Mouse (Mus musculus) myocyte (in vitro differentiated cells): Measurements from ENCODE around the gene Nomo1. TPM values are rescaled to one million over a fixed set of nuclear protein-coding genes. Genes with fewer than 3 reads are reported as not detected.

Experiments
- polyA plus RNA-seq: library from polyadenylated mRNA; unstranded; fragments of >200 nt; fragmentation: generic; extraction: Trizol; gene quantifications from one replicate; pipeline ENCODE4 v1.2.1, GENCODE M21; 2012; ENCODE audit warnings: missing spikeins

The Nomo1 gene
- polyA plus RNA-seq, 1 experiment: 79.2 TPM

Other genes with a start within 250 kb of the Nomo1 start
- gene Lmtk3, start 250.0 kb upstream of the Nomo1 start, polyA plus RNA-seq: 0.11 TPM
- gene Sult2b1, start 249.0 kb upstream of the Nomo1 start, polyA plus RNA-seq: 0.47 TPM
- gene Cyth2, start 219.1 kb upstream of the Nomo1 start, polyA plus RNA-seq: 145 TPM
- gene Kcnj14, start 208.9 kb upstream of the Nomo1 start, polyA plus RNA-seq: 0.05 TPM
- 36.2 TPM for gene Grwd1, start 202.8 kb upstream of the Nomo1 start, polyA plus RNA-seq
- gene Kdelr1, start 160.9 kb upstream of the Nomo1 start, polyA plus RNA-seq: 132 TPM
- gene Grin2d, start 155.3 kb upstream of the Nomo1 start, polyA plus RNA-seq: 0.65 TPM
- gene Syngr4, start 137.0 kb upstream of the Nomo1 start, polyA plus RNA-seq: 0.23 TPM
- gene Tmem143, start 136.8 kb upstream of the Nomo1 start, polyA plus RNA-seq: 26.9 TPM
- 409 TPM for gene Emp3, start 112.3 kb upstream of the Nomo1 start, polyA plus RNA-seq
- 1.0 TPM for gene Ccdc114, start 109.6 kb upstream of the Nomo1 start, polyA plus RNA-seq
- not detected for gene Abcc6, start 3.4 kb upstream of the Nomo1 start, polyA plus RNA-seq
- gene Kcnj11, start 67.1 kb downstream of the Nomo1 start, polyA plus RNA-seq: 0.46 TPM
- 0.34 TPM for gene Abcc8, start 146.3 kb downstream of the Nomo1 start, polyA plus RNA-seq
- not detected for gene Ush1c, start 204.8 kb downstream of the Nomo1 start, polyA plus RNA-seq
- 10.2 TPM for gene Otog, start 207.3 kb downstream of the Nomo1 start, polyA plus RNA-seq